Mouse (Mus musculus): Measurements from ENCODE around the gene Nr1h3.

GRCm38 (mm10) chr2:91143401-91143800, 59.2 kb downstream of the Nr1h3 start:
- TF ChIP-seq POLR2A (IDR thresholded peaks at IDR 0.05; ENCODE audit: low read depth, low read length) = no peak
- no peak for TF ChIP-seq CTCF (IDR thresholded peaks at IDR 0.05; ENCODE audit: extremely low read depth, insufficient read length, insufficient replicate concordance, low read depth, low read length)

Measured in small intestine, adult 2 months (tissue).